Mouse (Mus musculus): ENCODE data around the gene Ube2cbp.

Ube2cbp gene

GRCm38 (mm10) chr9:86464151-86465105, at the start of gene Ube2cbp:
Gene Ube2cbp (minus strand): TSS chr9:86464950.
- DNase-seq: peak; percentile 92

- DNase-seq: no peak
Measured at GRCm38 (mm10) chr9:86514390-86514789, 49.6 kb upstream of the Ube2cbp start.

GRCm38 (mm10) chr9:86513733-86514132, 49.0 kb upstream of the Ube2cbp start:
- no peak for DNase-seq

DNA sequence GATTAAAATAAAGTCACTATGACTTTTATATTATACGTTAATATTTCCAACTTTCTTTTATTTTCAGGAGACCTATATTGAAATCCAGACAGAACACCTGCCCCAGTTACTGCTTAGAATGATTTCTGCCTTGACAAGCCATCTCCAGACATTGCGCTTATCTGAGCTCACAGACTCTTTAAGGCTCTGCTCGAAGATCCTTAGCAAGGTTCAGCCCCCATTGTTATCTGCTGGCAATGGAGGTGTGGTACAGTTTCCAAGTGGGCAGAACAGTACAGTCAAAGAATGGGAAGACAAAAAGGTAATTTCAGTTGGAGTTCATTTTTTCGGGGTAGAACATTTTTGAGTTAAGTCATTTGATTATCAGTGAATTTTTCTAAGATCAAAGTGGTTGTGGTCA, 42.7 kb upstream of the Ube2cbp start:
- DNase-seq: no peak

DNA sequence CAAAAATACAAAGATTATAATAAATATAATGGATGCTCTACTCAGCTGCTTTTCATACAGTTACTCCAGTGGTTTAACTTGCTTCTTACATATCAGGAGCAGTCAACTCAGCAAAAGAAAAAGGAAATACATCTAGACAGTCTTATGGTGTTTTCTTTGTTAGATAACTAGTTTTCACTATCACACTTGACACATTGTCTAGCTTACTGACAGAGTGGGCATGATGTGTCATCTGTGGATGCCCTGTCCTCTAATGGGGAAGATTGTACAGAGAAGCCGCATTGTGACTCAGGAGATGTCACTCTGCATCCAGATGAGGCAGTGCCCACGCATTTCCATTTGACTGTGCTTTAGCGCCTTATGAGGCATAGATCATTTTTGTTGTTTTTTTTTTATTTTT, 34.3 kb upstream of the Ube2cbp start:
- no peak for DNase-seq

GRCm38 (mm10) chr9:86496261-86496660, 31.5 kb upstream of the Ube2cbp start:
- DNase-seq: no peak

DNA sequence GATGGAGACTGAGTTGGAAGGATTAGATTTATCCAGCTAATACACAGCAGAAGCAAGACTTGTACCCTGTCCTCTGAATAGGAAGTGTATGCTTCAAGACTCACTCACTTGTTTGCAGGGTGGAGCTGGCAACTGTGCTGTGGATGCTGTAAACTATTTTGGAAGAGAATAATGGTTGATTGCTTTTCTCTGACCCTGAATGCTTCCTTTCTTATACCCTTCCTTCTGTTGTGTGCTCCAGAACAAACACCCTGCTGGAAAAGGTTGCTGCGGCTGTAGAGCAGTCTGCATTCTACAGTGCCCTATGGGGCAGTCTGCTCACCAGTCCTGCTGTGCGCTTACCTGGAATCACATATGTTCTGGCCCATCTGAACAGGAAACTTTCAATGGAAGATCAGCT, 27.0 kb upstream of the Ube2cbp start:
- no peak for DNase-seq

- DNase-seq: no peak
Measured at GRCm38 (mm10) chr9:86482236-86482635, 17.5 kb upstream of the Ube2cbp start.

- DNase-seq: no peak
Measured at GRCm38 (mm10) chr9:86478414-86479093, 13.8 kb upstream of the Ube2cbp start.

DNA sequence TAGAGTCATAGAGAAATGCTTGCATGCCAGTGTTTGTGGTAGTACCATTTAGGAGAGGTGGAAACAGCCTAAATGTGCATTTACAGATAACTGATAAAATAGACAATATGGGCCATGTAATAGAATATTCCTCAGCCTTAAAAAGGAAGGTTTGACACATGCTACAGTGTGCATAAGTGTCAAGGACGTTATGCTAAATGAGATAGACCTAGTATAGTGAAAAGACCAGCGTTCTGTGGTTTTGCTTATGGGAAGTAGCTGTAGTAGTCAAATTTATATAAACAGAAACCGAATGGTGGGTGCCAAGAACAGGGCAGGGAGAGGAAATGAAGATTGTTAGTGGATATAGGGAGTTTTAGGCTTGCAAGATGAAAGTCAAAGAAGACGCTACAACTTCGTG, 12.0 kb upstream of the Ube2cbp start:
- no peak for DNase-seq

GRCm38 (mm10) chr9:86475956-86476355, 11.2 kb upstream of the Ube2cbp start:
- no peak for DNase-seq

DNA sequence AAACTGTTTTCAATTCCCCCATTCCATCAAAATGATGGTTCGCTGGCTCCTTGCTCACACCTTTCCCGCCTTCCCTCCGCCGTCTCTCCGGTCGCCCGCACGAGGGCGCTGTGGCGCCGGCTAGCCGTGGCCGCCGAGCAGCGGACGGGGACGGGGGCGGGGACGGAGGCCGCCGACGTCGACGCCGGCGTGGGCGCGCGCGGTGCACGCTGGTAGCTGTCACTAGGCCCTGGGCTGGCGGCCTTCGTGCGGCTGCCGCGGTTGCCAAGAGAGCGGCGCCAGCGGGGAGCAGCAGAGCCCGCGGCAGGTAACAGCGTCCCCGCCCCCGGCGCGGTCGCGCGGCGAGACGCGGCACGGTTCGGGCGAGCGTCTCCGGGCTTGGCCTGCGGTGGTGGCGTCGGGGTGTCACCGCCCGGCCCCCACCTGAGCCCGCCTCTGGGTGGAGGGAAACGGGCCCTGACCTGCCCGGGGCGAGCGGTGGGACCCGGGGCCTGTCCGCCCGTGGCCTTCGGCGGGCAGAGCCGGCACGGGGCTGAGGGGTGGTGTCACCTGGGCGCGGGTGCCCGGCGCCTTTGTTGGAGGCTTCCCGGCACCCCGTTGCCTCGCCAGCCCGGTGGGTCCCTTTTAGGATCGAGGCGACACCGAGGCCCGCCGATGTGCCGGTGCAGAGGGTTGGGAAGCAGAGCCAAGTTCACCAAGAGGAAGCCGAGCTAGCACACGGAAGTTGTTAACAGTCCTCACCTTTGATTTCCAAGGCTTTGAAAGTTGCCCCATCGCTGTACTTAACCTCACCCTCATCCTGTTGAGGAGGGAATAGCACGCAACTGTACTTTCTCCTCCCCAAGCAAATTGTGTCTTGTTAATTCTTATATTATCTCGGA, 2.5 kb upstream of the Ube2cbp start, which contains the start of gene Dop1a:
Gene Dop1a (plus strand): TSS at position 165 of the 881 bp plus-strand sequence.
- peak; percentile 91 for DNase-seq

DNA sequence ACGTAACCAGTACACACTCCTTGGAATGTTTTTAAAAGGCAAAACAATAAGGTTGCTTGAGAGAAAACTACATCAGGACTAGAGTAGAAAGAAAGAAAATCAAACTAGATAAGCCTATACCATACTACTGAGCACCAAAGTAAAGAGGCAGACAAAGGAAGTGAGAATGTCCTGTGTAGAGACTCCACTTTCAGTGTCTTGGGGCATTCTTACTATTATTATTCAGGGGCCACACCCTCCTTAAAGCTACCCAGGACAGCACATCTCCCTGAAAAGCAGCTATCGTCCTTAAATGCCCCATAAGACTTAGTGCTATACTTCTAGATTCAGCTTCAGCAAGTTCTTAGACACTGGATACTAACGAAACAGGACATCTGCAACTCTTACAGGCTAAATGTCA, 11.1 kb downstream of the Ube2cbp start:
- no peak for DNase-seq

DNA sequence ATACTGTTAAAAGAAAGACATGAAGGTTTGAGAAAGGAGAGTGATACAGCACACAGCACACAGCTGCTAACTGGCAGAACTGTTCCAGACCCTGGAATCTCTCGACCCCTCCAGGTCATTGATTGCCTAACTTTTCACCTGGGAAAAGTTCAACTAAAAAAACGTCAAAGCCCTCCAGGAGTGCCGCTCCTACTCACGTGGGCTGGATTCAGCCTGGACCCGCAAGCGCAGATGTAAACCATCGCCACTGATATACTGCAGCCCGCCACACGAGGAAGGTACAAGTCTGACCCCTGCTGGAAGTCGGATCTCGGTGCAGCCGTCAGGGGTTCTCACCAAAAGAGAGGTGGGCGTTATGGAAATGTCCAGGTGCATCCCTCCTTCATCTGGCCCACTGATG, 13.1 kb downstream of the Ube2cbp start:
- peak; percentile 52 for DNase-seq

- DNase-seq: no peak
Measured at GRCm38 (mm10) chr9:86451094-86451493, 13.7 kb downstream of the Ube2cbp start.

- peak; percentile 78 for DNase-seq
Measured at GRCm38 (mm10) chr9:86449581-86449980, 15.2 kb downstream of the Ube2cbp start.

DNA sequence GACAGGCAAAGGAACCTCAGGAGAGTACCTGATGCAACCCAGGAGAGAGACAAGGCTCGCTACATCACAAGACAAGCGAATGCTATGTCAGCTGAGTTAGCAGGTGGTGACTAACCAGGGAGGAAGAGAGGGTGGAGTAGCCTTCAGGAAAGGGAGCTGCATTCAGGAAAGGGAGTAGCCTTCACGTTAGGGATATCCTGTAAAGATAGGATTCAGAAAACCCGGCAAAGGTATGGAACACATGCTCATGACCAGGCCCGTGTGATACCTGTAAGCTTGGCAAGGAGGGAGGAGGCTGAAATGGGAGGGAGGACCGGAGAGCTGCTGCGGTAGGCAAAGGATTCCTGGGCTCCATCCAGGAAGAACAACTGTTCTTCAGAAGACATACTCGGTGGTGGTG, 17.3 kb downstream of the Ube2cbp start:
- no peak for DNase-seq

GRCm38 (mm10) chr9:86446847-86447246, 17.9 kb downstream of the Ube2cbp start:
- DNase-seq: no peak

DNA sequence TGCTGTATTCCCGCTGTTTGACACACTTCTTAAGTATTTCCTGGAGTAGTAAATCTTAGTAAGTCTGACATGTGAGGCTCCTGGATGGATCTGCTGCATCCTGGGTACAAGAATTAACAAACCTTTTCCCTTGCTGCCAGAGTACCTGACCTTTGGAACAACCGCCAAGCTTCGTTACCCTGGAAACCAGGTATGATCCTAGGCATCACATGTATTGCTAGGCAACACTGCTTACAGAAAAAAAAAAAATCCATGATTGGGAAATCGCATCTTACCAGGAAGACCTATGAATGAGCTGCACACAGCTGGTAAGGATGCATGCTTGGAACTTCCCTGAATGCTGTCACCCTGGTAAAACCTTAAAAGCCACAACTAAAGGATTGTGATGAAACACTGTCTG, 22.5 kb downstream of the Ube2cbp start:
- DNase-seq: no peak

GRCm38 (mm10) chr9:86438337-86439009, 26.3 kb downstream of the Ube2cbp start:
- DNase-seq: no peak

DNA sequence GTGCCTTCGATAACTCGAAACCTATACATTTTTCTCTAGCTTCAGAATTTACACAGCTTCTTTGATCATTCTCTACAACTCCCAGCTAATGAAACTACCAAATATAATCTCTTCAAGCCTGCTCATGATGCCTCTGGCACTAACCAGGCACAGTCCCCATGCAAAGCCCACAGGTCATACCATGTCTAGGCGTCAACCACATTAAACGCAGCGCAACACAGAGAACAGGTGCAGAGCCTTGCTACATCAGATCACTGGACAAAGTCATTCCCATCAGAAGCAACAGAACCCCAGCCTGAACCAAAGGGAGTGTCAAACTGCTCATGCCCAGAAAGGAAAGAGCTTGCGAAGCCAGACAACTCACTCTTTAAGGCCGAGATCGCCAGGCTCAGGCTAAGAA, 28.1 kb downstream of the Ube2cbp start:
- no peak for DNase-seq

DNA sequence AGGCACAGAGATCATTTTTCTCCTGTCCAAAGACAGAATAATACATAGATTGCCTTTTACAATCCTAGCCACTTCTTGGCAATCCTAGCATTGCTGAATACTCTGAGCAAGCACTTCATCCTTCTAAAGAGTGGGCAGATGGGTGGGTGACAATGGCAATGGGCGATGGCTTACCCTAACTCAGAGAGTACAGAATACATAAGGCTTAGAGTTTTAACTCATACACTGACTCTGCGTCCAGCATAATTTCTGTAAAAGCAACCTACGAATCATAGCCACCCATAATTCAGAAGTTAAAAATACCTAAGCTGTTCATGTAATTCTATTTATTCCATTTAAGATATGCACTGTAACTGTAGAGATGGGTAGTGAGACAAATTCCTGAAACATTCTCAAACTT, 29.2 kb downstream of the Ube2cbp start:
- no peak for DNase-seq
